Mouse (Mus musculus) liver, embryonic 14.5 days (tissue): Measurements from ENCODE around the gene Mettl2. TPM values are rescaled to one million over a fixed set of nuclear protein-coding genes. Genes with fewer than 3 reads are reported as not detected.
A peak's percentile ranks its signal among the peaks of the same experiment; 100 is the strongest.

Source experiments
- ATAC-seq: fragments of 200-750 bp; cut with Nextera tagmentation; 2 replicates; pipeline ENCODE4 v1.8.0; 2017; ENCODE audit warnings: moderate number of reproducible peaks, mild to moderate bottlenecking, moderate library complexity; ENCODE audit not compliant: insufficient read depth
- DNase-seq, 3 experiments: peaks; one replicate each; pipeline ENCODE4 v3.0.0-alpha.2; 2012 to 2013; ENCODE audit warnings: low read depth in 3 of 3, low spot score in 3 of 3
- H3K27ac ChIP-seq: fragments of 300-500 bp; sonication (generic); 2 replicates; pipeline ENCODE4 v1.5.1; 2014; ENCODE audit warnings: moderate library complexity, mild to moderate bottlenecking, control low read depth, inconsistent platforms
- H3K27me3 ChIP-seq: fragments of 300-500 bp; sonication (generic); 2 replicates; pipeline ENCODE4 v1.6.1; 2014; ENCODE audit warnings: mild to moderate bottlenecking, low read length, moderate library complexity; ENCODE audit not compliant: control insufficient read depth, insufficient read depth
- H3K36me3 ChIP-seq: fragments of 300-500 bp; sonication (generic); replicated peaks from 2 replicates; pipeline ENCODE4 v1.6.1; 2014; ENCODE audit warnings: low read depth; ENCODE audit not compliant: control insufficient read depth, insufficient read depth
- H3K4me1 ChIP-seq, 2 experiments: fragments of 200-500 bp in 1 of 2; fragments of 300-500 bp in 1 of 2; sonication (generic) in 1 of 2; replicated peaks; 2 replicates each; pipeline ENCODE4 v1.6.1; 2012 to 2014; ENCODE audit warnings: antibody characterized with exemption in 1 of 2, inconsistent platforms in 1 of 2, low read length in 1 of 2; ENCODE audit not compliant: control insufficient read depth in 2 of 2, insufficient read depth in 2 of 2
- H3K4me2 ChIP-seq: fragments of 300-500 bp; sonication (generic); 2 replicates; pipeline ENCODE4 v1.6.1; 2014; ENCODE audit warnings: low read depth, mild to moderate bottlenecking, control low read depth, moderate library complexity
- H3K4me3 ChIP-seq, 2 experiments: fragments of 200-500 bp in 1 of 2; fragments of 300-500 bp in 1 of 2; sonication (generic) in 1 of 2; 2 replicates each; pipeline ENCODE4 v1.5.1; 2012 to 2014; ENCODE audit warnings: low read depth in 2 of 2, low read length in 2 of 2, mild to moderate bottlenecking in 2 of 2, control low read depth in 1 of 2, inconsistent platforms in 1 of 2, moderate library complexity in 1 of 2; ENCODE audit not compliant: insufficient read depth in 1 of 2
- H3K9ac ChIP-seq: fragments of 300-500 bp; sonication (generic); replicated peaks from 2 replicates; pipeline ENCODE4 v1.6.1; 2014; ENCODE audit warnings: mild to moderate bottlenecking, control low read depth, moderate library complexity
- H3K9me3 ChIP-seq: fragments of 300-500 bp; sonication (generic); 2 replicates; pipeline ENCODE4 v1.6.1; 2016; ENCODE audit warnings: low read length, mixed read lengths; ENCODE audit not compliant: control insufficient read depth
- CTCF ChIP-seq: IDR thresholded peaks from 2 replicates; pipeline ENCODE4 v1.5.1; 2016; ENCODE audit warnings: antibody characterized with exemption, low read depth, control low read depth
- EP300 ChIP-seq: IDR thresholded peaks from 2 replicates; pipeline ENCODE4 v1.6.1; 2016; ENCODE audit warnings: antibody characterized with exemption, low read depth
- WGBS: fragments of 180-500 bp; shearing (Covaris S2); extraction: QIAGEN DNeasy Blood & Tissue Kit; methylation state at CpG from one replicate; pipeline ENCODE4 v1.1.7; 2014; ENCODE audit not compliant: insufficient replicate concordance; 5-methylcytosine and 5-hydroxymethylcytosine counted together
- polyA plus RNA-seq, 2 experiments: library from polyadenylated mRNA; depleted of rRNA in 1 of 2; stranded (reverse) in 1 of 2; unstranded in 1 of 2; fragments of >200 nt; fragmentation: Nextera tagmentation in 1 of 2; extraction: Ambion mirVana in 1 of 2; gene quantifications; 2 replicates each; pipeline versions ENCODE4 v1.2.1 to v1.2.3; 2012 to 2014

The Mettl2 gene
- polyA plus RNA-seq, 2 experiments: 14.6 to 16.6 TPM

GRCm38 (mm10) chr11:105146593-105146992 is 20.4 kb downstream of the Mettl2 start, which contains the start of gene Gm10842:
Gm10842 (plus strand) TSS chr11:105146893.
- ATAC-seq (no peak), DNase-seq (no peak)
- no peak within 1 kb of the TSS for H3K4me3 ChIP-seq
- no peak within 1 kb of the TSS for H3K4me2 ChIP-seq
- H3K9me3 ChIP-seq: no peaks in the 10 kb centered on the region
- H3K27me3 ChIP-seq: no peaks in the 10 kb centered on the region
- H3K4me1 ChIP-seq: peaks cover 41 to 50% of the 10 kb centered on the region in 2 experiments
- H3K9ac ChIP-seq: no peak within 1 kb of the TSS
- 80% methylated on average over 3 of the region's 3 CpGs for WGBS
- H3K36me3 ChIP-seq: no peaks in the 10 kb centered on the region
- H3K27ac ChIP-seq: no peak within 1 kb of the TSS; the same call in 1 of the 2 replicates
- no peak for TF ChIP-seq EP300
- TF ChIP-seq CTCF: no peak

- ATAC-seq (no peak), DNase-seq (no peak)
- Histone ChIP-seq H3K9me3 (no peaks in the 10 kb centered on the region), H3K27me3 (no peaks in the 10 kb centered on the region), H3K9ac (no peak overlapping the region), H3K27ac (peak overlapping the region; percentile 65), H3K36me3 (no peaks in the 10 kb centered on the region), H3K4me3 (no peak overlapping the region), H3K4me1 (peaks cover 48 to 59% of the 10 kb centered on the region in 2 experiments), H3K4me2 (no peak overlapping the region)
- no peak for TF ChIP-seq CTCF
- no peak for TF ChIP-seq EP300
- 31% methylated on average over 3 of the region's 3 CpGs for WGBS
Observed at GRCm38 (mm10) chr11:105149353-105149752, 23.1 kb downstream of the Mettl2 start.

- H3K36me3 ChIP-seq: no peaks in the 10 kb centered on the region
- no peaks in the 10 kb centered on the region for H3K27me3 ChIP-seq
- WGBS: 76% methylated on average over 1 of the region's 1 CpGs
- no peak overlapping the region for H3K4me3 ChIP-seq
- no peak overlapping the region for H3K4me2 ChIP-seq
- ATAC-seq: no peak
- peak overlapping the region; percentile 65; the same call in 1 of the 2 replicates for H3K27ac ChIP-seq
- H3K4me1 ChIP-seq: peaks cover 46 to 57% of the 10 kb centered on the region in 2 experiments
- TF ChIP-seq EP300: no peak
- no peak for TF ChIP-seq CTCF
- H3K9me3 ChIP-seq: no peaks in the 10 kb centered on the region
- H3K9ac ChIP-seq: no peak overlapping the region
- DNase-seq: peak in 2 of 3 experiments; percentile 59 to 68
Observed at GRCm38 (mm10) chr11:105149766-105150165, 23.5 kb downstream of the Mettl2 start.

GRCm38 (mm10) chr11:105150691-105151090 is 24.5 kb downstream of the Mettl2 start:
- Histone ChIP-seq H3K27ac (peak overlapping the region; percentile 91), H3K9me3 (no peaks in the 10 kb centered on the region), H3K4me2 (no peak overlapping the region), H3K4me1 (peaks cover 38 to 49% of the 10 kb centered on the region in 2 experiments), H3K4me3 (no peak overlapping the region), H3K36me3 (no peaks in the 10 kb centered on the region), H3K27me3 (no peaks in the 10 kb centered on the region), H3K9ac (peak overlapping the region; percentile 1; the same call in 1 of the 2 replicates)
- ATAC-seq: no peak
- DNase-seq: no peak
- 48% methylated on average over 4 of the region's 4 CpGs for WGBS
- no peak for TF ChIP-seq CTCF
- TF ChIP-seq EP300: no peak

- H3K27me3 ChIP-seq: no peaks in the 10 kb centered on the region
- H3K9ac ChIP-seq: peak overlapping the region; percentile 51
- H3K4me2 ChIP-seq: peak overlapping the region; percentile 46
- DNase-seq (no peak), ATAC-seq (no peak)
- H3K36me3 ChIP-seq: no peaks in the 10 kb centered on the region
- 20% methylated on average over 18 of the region's 19 CpGs for WGBS
- TF ChIP-seq CTCF (no peak), EP300 (no peak)
- H3K4me1 ChIP-seq: peaks cover 38 to 56% of the 10 kb centered on the region in 2 experiments
- no peak overlapping the region for H3K4me3 ChIP-seq
- H3K9me3 ChIP-seq: no peaks in the 10 kb centered on the region
- H3K27ac ChIP-seq: peak overlapping the region; percentile 91
Observed at GRCm38 (mm10) chr11:105151226-105152016, 25.2 kb downstream of the Mettl2 start.
